Mouse (Mus musculus) kidney, adult 18-20 months (tissue): ENCODE measurements around the gene Ppl.
A peak's percentile ranks its signal among the peaks of the same experiment; 100 is the strongest.

ENCODE experiments used
- DNase-seq: peaks from one replicate; pipeline ENCODE4 v3.0.0; 2021

The Ppl gene

GRCm38 (mm10) chr16:5119845-5120244 lies 12.4 kb downstream of the Ppl start:
- no peak for DNase-seq

- no peak for DNase-seq
These were observed 12.8 kb downstream of the Ppl start for GRCm38 (mm10) chr16:5119385-5119784.

GRCm38 (mm10) chr16:5113582-5113981 lies 18.6 kb downstream of the Ppl start:
- no peak for DNase-seq

GRCm38 (mm10) chr16:5113002-5113550 lies 19.1 kb downstream of the Ppl start:
- no peak for DNase-seq

GRCm38 (mm10) chr16:5111021-5111420 lies 21.2 kb downstream of the Ppl start:
- no peak for DNase-seq

GRCm38 (mm10) chr16:5109877-5110276 lies 22.3 kb downstream of the Ppl start:
- peak; percentile 18 for DNase-seq

GRCm38 (mm10) chr16:5101000-5101399 lies 31.2 kb downstream of the Ppl start:
- no peak for DNase-seq

- DNase-seq = peak; percentile 27
These were observed 35.7 kb downstream of the Ppl start for GRCm38 (mm10) chr16:5096504-5096903.

- peak; percentile 24 for DNase-seq
These were observed 38.9 kb downstream of the Ppl start for GRCm38 (mm10) chr16:5093285-5093684.

GRCm38 (mm10) chr16:5089021-5089420 lies 43.2 kb downstream of the Ppl start:
- no peak for DNase-seq

GRCm38 (mm10) chr16:5086179-5086578 lies 46.0 kb downstream of the Ppl start:
- no peak for DNase-seq

- DNase-seq = no peak
These were observed 47.0 kb downstream of the Ppl start for GRCm38 (mm10) chr16:5085196-5085595.

- no peak for DNase-seq
These were observed 57.9 kb downstream of the Ppl start for GRCm38 (mm10) chr16:5074341-5074740.

GRCm38 (mm10) chr16:5071974-5072373 lies 60.2 kb downstream of the Ppl start:
- no peak for DNase-seq

GRCm38 (mm10) chr16:5070321-5070720 lies 61.9 kb downstream of the Ppl start:
- no peak for DNase-seq

- DNase-seq = no peak
These were observed 68.7 kb downstream of the Ppl start for GRCm38 (mm10) chr16:5063472-5063871.

- DNase-seq = no peak
These were observed 74.1 kb downstream of the Ppl start for GRCm38 (mm10) chr16:5058114-5058513.

GRCm38 (mm10) chr16:5050251-5051110 lies 81.7 kb downstream of the Ppl start:
- no peak for DNase-seq

GRCm38 (mm10) chr16:5049774-5050234 lies 82.4 kb downstream of the Ppl start, which contains the start of the genes Glyr1 and Ubn1:
TSS of gene Glyr1 (minus strand) at chr16:5049863.
TSS of gene Ubn1 (plus strand) at chr16:5050057.
- DNase-seq = peak; percentile 99

GRCm38 (mm10) chr16:5049182-5049773 lies 82.9 kb downstream of the Ppl start:
- DNase-seq = no peak

GRCm38 (mm10) chr16:5045322-5045721 lies 86.9 kb downstream of the Ppl start:
- DNase-seq = no peak

- DNase-seq = no peak
These were observed 95.5 kb downstream of the Ppl start for GRCm38 (mm10) chr16:5036649-5037234.
